Mouse (Mus musculus): Measurements from ENCODE around the gene Rint1. TPM values are rescaled to one million over a fixed set of nuclear protein-coding genes. Genes with fewer than 3 reads are reported as not detected.

Gene Rint1
- 11.2 and 11.9 TPM in 2 replicates for polyA plus RNA-seq (2012; rRNA removed)

DNA sequence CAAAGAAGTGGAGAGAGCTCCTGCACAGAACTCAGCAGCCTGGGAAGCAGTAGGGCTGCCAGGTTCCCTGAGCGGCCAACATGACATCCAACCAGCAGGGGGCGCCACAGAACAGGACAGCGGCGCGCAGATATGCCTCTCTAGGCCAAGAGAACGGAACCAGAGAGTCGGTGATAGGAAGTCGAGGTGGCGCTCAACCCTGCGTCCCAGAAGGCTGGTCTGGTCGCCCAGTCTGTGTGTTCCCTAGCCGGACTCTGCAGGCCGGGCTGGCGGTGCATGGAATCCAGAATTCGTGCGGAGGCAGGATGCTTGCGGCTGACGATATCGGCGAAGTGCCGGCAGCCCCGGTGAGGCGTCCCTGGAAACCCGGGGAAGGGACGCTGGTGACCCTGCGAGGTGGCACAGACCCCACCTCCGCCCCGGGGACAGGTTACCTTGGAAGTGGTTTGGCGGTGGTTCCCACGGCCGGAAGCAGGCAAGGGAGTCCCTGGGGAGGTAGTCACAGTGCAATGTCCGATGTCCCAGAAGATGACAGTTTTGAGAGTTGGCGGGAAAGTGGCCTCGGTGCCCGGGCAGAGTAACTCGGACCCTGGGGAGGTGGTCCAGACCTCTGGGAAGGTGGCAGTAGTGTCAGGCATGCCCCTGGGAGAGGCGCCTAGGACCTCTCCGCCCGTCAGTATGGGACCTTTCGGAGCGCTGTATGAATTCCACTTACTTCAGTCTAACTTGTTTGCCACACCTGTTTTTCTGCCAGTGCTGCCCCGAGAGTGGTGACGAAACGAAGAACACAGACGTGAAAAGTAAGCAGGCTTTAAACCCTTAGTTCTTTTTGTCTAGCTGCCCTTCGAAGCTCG is at the start of gene Rint1:
Gene Rint1 (plus strand): TSS at position 176 of the 854 bp plus-strand sequence.

DNA sequence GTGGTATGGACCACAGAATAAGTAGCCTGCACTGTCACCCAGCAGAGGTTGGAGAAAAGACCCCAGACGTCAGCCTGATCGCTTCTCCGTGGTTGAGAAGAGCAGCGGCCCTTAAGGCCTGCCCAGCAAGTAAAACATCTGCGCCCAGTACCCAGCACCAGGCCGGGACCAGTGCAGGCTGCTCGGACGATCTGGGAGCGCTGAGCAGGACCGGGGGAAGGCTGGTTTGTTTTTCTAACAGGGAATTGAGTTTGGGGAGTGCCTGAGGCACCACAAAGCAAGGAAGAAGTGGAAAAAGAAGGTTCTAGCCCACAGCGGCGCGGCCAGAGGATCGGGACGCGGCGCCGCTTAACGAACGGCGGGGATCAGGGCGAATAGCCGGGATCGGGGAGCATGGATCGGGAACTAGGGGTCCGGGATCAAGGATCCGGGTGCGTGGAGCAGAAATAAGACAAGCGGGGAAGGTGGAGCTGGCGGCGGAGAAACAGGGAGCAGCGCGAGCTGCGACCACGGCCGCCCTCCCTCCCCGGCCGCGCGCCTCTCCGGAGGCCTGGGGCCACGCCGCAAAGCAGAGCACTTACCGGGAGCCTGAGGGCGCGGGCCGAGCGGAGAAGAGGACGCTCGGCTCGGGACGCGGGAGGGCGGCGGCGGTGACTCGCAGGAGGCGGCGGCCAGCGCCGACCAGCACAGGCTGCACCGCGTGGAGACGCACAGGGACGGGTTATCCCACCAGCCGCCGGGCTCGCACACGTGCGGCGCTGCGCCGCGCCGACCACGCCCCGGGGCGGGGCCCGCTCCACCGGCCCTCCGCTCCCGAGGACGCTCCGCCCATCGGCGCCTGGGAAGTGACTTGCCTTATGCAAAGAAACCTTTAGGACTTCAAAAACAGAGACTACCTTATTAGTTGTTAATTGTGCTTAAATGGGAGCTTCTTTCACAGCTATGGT is 4.3 kb upstream of the Rint1 start, which contains the start of gene Pus7:
Gene Pus7 (minus strand): TSS at position 781 of the 947 bp plus-strand sequence.

DNA sequence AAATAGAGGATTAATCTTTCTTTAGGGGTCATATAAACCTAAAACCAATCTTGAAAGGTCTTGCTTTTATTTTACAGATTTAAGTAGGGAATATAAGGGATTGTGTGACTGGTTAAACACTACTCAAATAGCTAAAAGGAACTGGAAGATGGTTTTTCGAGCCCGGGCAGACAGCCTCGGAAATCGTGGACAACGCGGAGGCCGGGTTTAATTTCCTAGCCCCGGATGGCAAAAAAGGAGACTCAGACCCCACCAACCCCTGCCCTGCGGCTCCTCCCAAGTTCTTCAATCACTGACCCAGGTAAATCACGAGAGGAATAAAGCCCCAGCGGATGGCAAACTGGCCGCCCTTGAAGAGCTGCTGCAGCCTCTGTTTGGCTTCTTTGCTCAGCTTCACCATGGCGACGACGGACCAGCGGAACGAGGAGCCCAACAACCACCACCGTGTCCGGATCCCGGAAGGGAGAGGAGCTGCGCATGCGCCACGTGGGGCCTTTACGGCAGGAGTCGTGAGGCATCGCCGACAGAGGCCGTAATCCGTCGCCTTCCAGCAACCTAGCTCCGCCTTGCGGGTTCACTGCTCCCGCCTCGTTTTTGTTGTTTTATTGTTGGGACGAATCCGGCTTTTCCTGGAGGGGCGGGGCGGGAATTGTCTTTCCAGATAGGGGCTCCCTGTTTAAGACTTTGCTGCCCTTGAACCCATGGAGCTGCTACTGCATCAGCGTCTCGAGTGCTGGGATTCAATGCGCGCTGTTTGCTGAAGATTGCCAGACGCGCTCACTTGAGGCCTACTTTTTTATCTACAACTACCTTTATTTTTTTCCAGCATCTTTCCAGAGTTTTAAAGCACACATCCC is 56.4 kb downstream of the Rint1 start, which contains the start of gene Tomm7:
Gene Tomm7 (minus strand): TSS at position 488 of the 857 bp plus-strand sequence.

Other genes with a start within 250 kb of the Rint1 start
- 4.2 and 7.2 TPM in 2 replicates for gene Srpk2, start 103.1 kb upstream of the Rint1 start, polyA plus RNA-seq (2012; rRNA removed)
- gene Pus7, start 4.0 kb upstream of the Rint1 start, polyA plus RNA-seq (2012; rRNA removed), result 7.5 and 9.0 TPM in 2 replicates
- 8.5 and 12.8 TPM in 2 replicates for gene Tomm7, start 56.5 kb downstream of the Rint1 start, polyA plus RNA-seq (2012; rRNA removed)
- 14.4 and 14.9 TPM in 2 replicates for gene Fam126a, start 243.0 kb downstream of the Rint1 start, polyA plus RNA-seq (2012; rRNA removed)